21 mouse cellular contexts compared by ENCODE assay signal in genomic region chr4:41670836-41671235, GRCm38 (mm10). TPM values are rescaled to one million over a fixed set of nuclear protein-coding genes. Genes with fewer than 3 reads are reported as not detected.
DNase-seq lines count a peak whose midpoint lies in the region; ATAC-seq and TF ChIP-seq lines count a peak whose summit lies in the region.
"Had no signal": no experiment of that assay in that cellular context is flagged by ENCODE, and none has a peak within 500 bp of the region (broad histone marks: within the 10 kb centered on the region; RNA-seq: fewer than 3 reads in every experiment).

No protein-coding gene starts in this region.

- H3K4me2 ChIP-seq in forebrain, embryonic 14.5 days (ENCODE audit: low read length), result no peak overlapping the region
- no peak overlapping the region for H3K4me2 ChIP-seq in forebrain, embryonic 11.5 days (ENCODE audit: low read depth, low read length, severe bottlenecking)
- no peak overlapping the region for H3K4me2 ChIP-seq in hindbrain, embryonic 11.5 days (replicated peaks; ENCODE audit: low read depth, low read length)
- H3K4me2 ChIP-seq in hindbrain, postnatal 0 days (ENCODE audit: low read depth, low read length), result no peak overlapping the region
- H3K4me2 ChIP-seq: embryonic facial prominence, embryonic 12.5 days; heart, embryonic 12.5 days; hindbrain, embryonic 13.5 days had no signal

- 75% methylated on average over 18 of the region's 18 CpGs for WGBS in forebrain, embryonic 14.5 days
- WGBS in forebrain, embryonic 11.5 days, result 80% methylated on average over 18 of the region's 18 CpGs
- 78% methylated on average over 18 of the region's 18 CpGs for WGBS in hindbrain, embryonic 11.5 days
- 88% methylated on average over 18 of the region's 18 CpGs for WGBS in hindbrain, postnatal 0 days
- 84% methylated on average over 18 of the region's 18 CpGs for WGBS in embryonic facial prominence, embryonic 10.5 days

- TF ChIP-seq CTCF in hindbrain, postnatal 0 days (IDR thresholded peaks at IDR 0.05; ENCODE audit: low read depth), result no peak
- TF ChIP-seq CTCF in E14TG2a.4 (conservative IDR thresholded peaks at IDR 0.05; ENCODE audit: low read length), result no peak

- H3K36me3 ChIP-seq in forebrain, embryonic 14.5 days (ENCODE audit: control insufficient read depth, insufficient read depth, low read length), result peaks cover 41% of the 10 kb centered on the region
- peaks cover 3% of the 10 kb centered on the region; the same call in 1 of the 2 replicates for H3K36me3 ChIP-seq in forebrain, embryonic 11.5 days (ENCODE audit: control insufficient read depth, insufficient read depth, low read length)
- H3K36me3 ChIP-seq in hindbrain, embryonic 11.5 days (ENCODE audit: control insufficient read depth, insufficient read depth, low read length), result peaks cover 4% of the 10 kb centered on the region; the same call in 1 of the 2 replicates
- H3K36me3 ChIP-seq in hindbrain, postnatal 0 days (ENCODE audit: insufficient read depth, low read length), result peaks cover 9% of the 10 kb centered on the region
- H3K36me3 ChIP-seq in E14TG2a.4 (ENCODE audit: insufficient read depth, low read length), result no peaks in the 10 kb centered on the region
- peaks cover 44% of the 10 kb centered on the region for H3K36me3 ChIP-seq in embryonic facial prominence, embryonic 10.5 days (replicated peaks)
- H3K36me3 ChIP-seq: G1E; heart, embryonic 12.5 days had no signal

- no peaks in the 10 kb centered on the region for H3K9me3 ChIP-seq in forebrain, embryonic 14.5 days (replicated peaks; ENCODE audit: control insufficient read depth, low read length)
- no peaks in the 10 kb centered on the region for H3K9me3 ChIP-seq in forebrain, embryonic 11.5 days (ENCODE audit: control insufficient read depth, low read length)
- H3K9me3 ChIP-seq in hindbrain, embryonic 11.5 days (ENCODE audit: control insufficient read depth, low read length), result no peaks in the 10 kb centered on the region
- no peaks in the 10 kb centered on the region for H3K9me3 ChIP-seq in hindbrain, postnatal 0 days (ENCODE audit: low read length)
- no peaks in the 10 kb centered on the region for H3K9me3 ChIP-seq in E14TG2a.4 (ENCODE audit: low read length)
- H3K9me3 ChIP-seq in embryonic facial prominence, embryonic 10.5 days, result no peaks in the 10 kb centered on the region
- H3K9me3 ChIP-seq: embryonic facial prominence, embryonic 12.5 days; G1E; heart, embryonic 12.5 days; hindbrain, embryonic 13.5 days had no signal

- H3K27me3 ChIP-seq in forebrain, embryonic 14.5 days (replicated peaks; ENCODE audit: control insufficient read depth, insufficient read depth, low read length), result no peaks in the 10 kb centered on the region
- H3K27me3 ChIP-seq in forebrain, embryonic 11.5 days (ENCODE audit: control insufficient read depth, insufficient read depth, low read length), result no peaks in the 10 kb centered on the region
- H3K27me3 ChIP-seq in hindbrain, embryonic 11.5 days (ENCODE audit: control insufficient read depth, insufficient read depth, low read length), result no peaks in the 10 kb centered on the region
- H3K27me3 ChIP-seq in hindbrain, postnatal 0 days (ENCODE audit: insufficient read depth, low read length), result no peaks in the 10 kb centered on the region
- peaks cover 38% of the 10 kb centered on the region for H3K27me3 ChIP-seq in E14TG2a.4 (ENCODE audit: insufficient read depth, low read length)
- H3K27me3 ChIP-seq in embryonic facial prominence, embryonic 10.5 days (replicated peaks; ENCODE audit: low read depth, poor library complexity, severe bottlenecking), result peaks cover 75% of the 10 kb centered on the region
- H3K27me3 ChIP-seq: embryonic facial prominence, embryonic 12.5 days; hindbrain, embryonic 13.5 days had no signal

- no peak overlapping the region for H3K9ac ChIP-seq in forebrain, embryonic 14.5 days (ENCODE audit: low read length)
- no peak overlapping the region for H3K9ac ChIP-seq in forebrain, embryonic 11.5 days (ENCODE audit: low read length)
- no peak overlapping the region for H3K9ac ChIP-seq in hindbrain, embryonic 11.5 days (ENCODE audit: low read depth, low read length)
- H3K9ac ChIP-seq in hindbrain, postnatal 0 days (replicated peaks; ENCODE audit: low read length), result no peak overlapping the region
- H3K9ac ChIP-seq: embryonic facial prominence, embryonic 12.5 days; heart, embryonic 12.5 days had no signal

- peak overlapping the region; percentile 78; the same call in 1 of the 2 replicates for H3K27ac ChIP-seq in forebrain, embryonic 14.5 days (ENCODE audit: low read depth, low read length)
- H3K27ac ChIP-seq in forebrain, embryonic 11.5 days (ENCODE audit: low read depth, low read length), result no peak overlapping the region
- H3K27ac ChIP-seq in hindbrain, embryonic 11.5 days (ENCODE audit: low read depth, low read length), result peak overlapping the region; percentile 24; the same call in 1 of the 2 replicates
- H3K27ac ChIP-seq in hindbrain, postnatal 0 days, result no peak overlapping the region
- peak overlapping the region; percentile 52; the same call in 1 of the 2 replicates for H3K27ac ChIP-seq in embryonic facial prominence, embryonic 10.5 days (replicated peaks)
- H3K27ac ChIP-seq: embryonic facial prominence, embryonic 12.5 days had no signal

- no peak for DNase-seq in forebrain, embryonic 14.5 days (ENCODE audit: low spot score)
- no peak for DNase-seq in forebrain, embryonic 11.5 days (ENCODE audit: low spot score)
- DNase-seq in hindbrain, embryonic 11.5 days (ENCODE audit: low spot score), result no peak
- DNase-seq in hindbrain, postnatal 0 days (ENCODE audit: low spot score), result no peak
- DNase-seq in embryonic facial prominence, embryonic 10.5 days (ENCODE audit: low spot score), result no peak
- DNase-seq: adrenal gland, adult 8-10 months; adrenal gland, postnatal 36 days; cerebellum, adult 2 months; cerebellum, postnatal 10 days; embryo, embryonic 11 days; gastrocnemius, postnatal 36 days; heart, adult 18-20 months; heart, postnatal 36 days; kidney, adult 2 months had no signal

- ATAC-seq in forebrain, embryonic 14.5 days, result no peak
- no peak for ATAC-seq in forebrain, embryonic 11.5 days (replicated peaks; ENCODE audit: low FRiP score)
- ATAC-seq in hindbrain, embryonic 11.5 days (ENCODE audit: low FRiP score), result no peak
- ATAC-seq in hindbrain, postnatal 0 days, result no peak
- ATAC-seq: intestine, embryonic 16.5 days had no signal

- peaks cover 37% of the 10 kb centered on the region for H3K4me1 ChIP-seq in forebrain, embryonic 14.5 days (ENCODE audit: control insufficient read depth, insufficient read depth, low read length)
- peaks cover 31% of the 10 kb centered on the region for H3K4me1 ChIP-seq in forebrain, embryonic 11.5 days (replicated peaks; ENCODE audit: control insufficient read depth, insufficient read depth, low read length)
- peaks cover 21% of the 10 kb centered on the region for H3K4me1 ChIP-seq in hindbrain, embryonic 11.5 days (replicated peaks; ENCODE audit: control insufficient read depth, insufficient read depth, low read length)
- peaks cover 19% of the 10 kb centered on the region for H3K4me1 ChIP-seq in hindbrain, postnatal 0 days (ENCODE audit: insufficient read depth, low read length)
- H3K4me1 ChIP-seq in E14TG2a.4 (replicated peaks; ENCODE audit: low read depth, low read length), result peaks cover 55% of the 10 kb centered on the region
- peaks cover 56% of the 10 kb centered on the region for H3K4me1 ChIP-seq in embryonic facial prominence, embryonic 10.5 days

- H3K4me3 ChIP-seq in forebrain, embryonic 14.5 days (ENCODE audit: low read depth, low read length), result no peak overlapping the region
- H3K4me3 ChIP-seq in forebrain, embryonic 11.5 days (ENCODE audit: low read depth, low read length), result no peak overlapping the region
- H3K4me3 ChIP-seq in hindbrain, embryonic 11.5 days (ENCODE audit: low read depth, low read length), result no peak overlapping the region
- H3K4me3 ChIP-seq in hindbrain, postnatal 0 days (ENCODE audit: low read length), result no peak overlapping the region
- H3K4me3 ChIP-seq in E14TG2a.4 (replicated peaks; ENCODE audit: low read length), result peak overlapping the region; percentile 17; the same call in 1 of the 2 replicates
- H3K4me3 ChIP-seq in embryonic facial prominence, embryonic 10.5 days, result no peak overlapping the region
- H3K4me3 ChIP-seq: embryonic facial prominence, embryonic 12.5 days; heart, embryonic 12.5 days; hindbrain, embryonic 13.5 days had no signal

RNA-seq across cellular contexts. Expression of gene Cntfr, which starts 26.1 kb away (rescaled TPM):
- polyA plus RNA-seq in forebrain, embryonic 14.5 days (2014; fragmentation: Nextera tagmentation; extraction: Ambion mirVana), result 12.6 and 12.7 TPM in 2 replicates
- polyA plus RNA-seq in forebrain, embryonic 11.5 days (2014; fragmentation: Nextera tagmentation; extraction: Ambion mirVana), result 35.2 and 37.1 TPM in 2 replicates
- 27.8 and 29.5 TPM in 2 replicates for polyA plus RNA-seq in hindbrain, embryonic 11.5 days (2014; fragmentation: Nextera tagmentation; extraction: Ambion mirVana)
- 59.3 and 61.9 TPM in 2 replicates for total RNA-seq in hindbrain, postnatal 0 days (2014; rRNA removed)
- 18.5 and 22.1 TPM in 2 replicates for polyA plus RNA-seq in hindbrain, postnatal 0 days (2015; fragmentation: Nextera tagmentation; extraction: Ambion mirVana)
- 8.6 and 11.1 TPM in 2 replicates for polyA plus RNA-seq in embryonic facial prominence, embryonic 10.5 days (2016; fragmentation: Nextera tagmentation; extraction: Ambion mirVana)
- total RNA-seq: common myeloid progenitor, adult 5-6 weeks had no signal

RNA-seq across cellular contexts. Expression of gene Il11ra1, which starts 29.0 kb away (rescaled TPM):
- 23.9 and 24.3 TPM in 2 replicates for polyA plus RNA-seq in forebrain, embryonic 14.5 days (2014; fragmentation: Nextera tagmentation; extraction: Ambion mirVana)
- polyA plus RNA-seq in forebrain, embryonic 11.5 days (2014; fragmentation: Nextera tagmentation; extraction: Ambion mirVana), result 65.0 and 66.9 TPM in 2 replicates
- 83.7 TPM in 2 replicates for polyA plus RNA-seq in hindbrain, embryonic 11.5 days (2014; fragmentation: Nextera tagmentation; extraction: Ambion mirVana)
- total RNA-seq in hindbrain, postnatal 0 days (2014; rRNA removed), result 24.4 and 41.9 TPM in 2 replicates
- polyA plus RNA-seq in hindbrain, postnatal 0 days (2015; fragmentation: Nextera tagmentation; extraction: Ambion mirVana), result 47.4 and 49.8 TPM in 2 replicates
- 146 and 188 TPM in 2 replicates for polyA plus RNA-seq in embryonic facial prominence, embryonic 10.5 days (2016; fragmentation: Nextera tagmentation; extraction: Ambion mirVana)

RNA-seq across cellular contexts. Expression of gene Enho, which starts 30.7 kb away (rescaled TPM):
- 64.7 and 73.9 TPM in 2 replicates for polyA plus RNA-seq in forebrain, embryonic 14.5 days (2014; fragmentation: Nextera tagmentation; extraction: Ambion mirVana)
- polyA plus RNA-seq in forebrain, embryonic 11.5 days (2014; fragmentation: Nextera tagmentation; extraction: Ambion mirVana), result 28.1 and 34.5 TPM in 2 replicates
- 42.4 and 42.7 TPM in 2 replicates for polyA plus RNA-seq in hindbrain, embryonic 11.5 days (2014; fragmentation: Nextera tagmentation; extraction: Ambion mirVana)
- total RNA-seq in hindbrain, postnatal 0 days (2014; rRNA removed), result 179 and 205 TPM in 2 replicates
- 139 and 141 TPM in 2 replicates for polyA plus RNA-seq in hindbrain, postnatal 0 days (2015; fragmentation: Nextera tagmentation; extraction: Ambion mirVana)
- 19.3 and 19.8 TPM in 2 replicates for polyA plus RNA-seq in embryonic facial prominence, embryonic 10.5 days (2016; fragmentation: Nextera tagmentation; extraction: Ambion mirVana)
- total RNA-seq: common myeloid progenitor, adult 5-6 weeks had no signal
- polyA plus RNA-seq: G1E had no signal

RNA-seq across cellular contexts. Expression of gene Rpp25l, which starts 42.5 kb away (rescaled TPM):
- 72.2 and 83.3 TPM in 2 replicates for polyA plus RNA-seq in forebrain, embryonic 14.5 days (2014; fragmentation: Nextera tagmentation; extraction: Ambion mirVana)
- polyA plus RNA-seq in forebrain, embryonic 11.5 days (2014; fragmentation: Nextera tagmentation; extraction: Ambion mirVana), result 92.0 and 92.5 TPM in 2 replicates
- 80.0 and 84.1 TPM in 2 replicates for polyA plus RNA-seq in hindbrain, embryonic 11.5 days (2014; fragmentation: Nextera tagmentation; extraction: Ambion mirVana)
- 35.0 and 42.2 TPM in 2 replicates for total RNA-seq in hindbrain, postnatal 0 days (2014; rRNA removed)
- 47.3 and 48.3 TPM in 2 replicates for polyA plus RNA-seq in hindbrain, postnatal 0 days (2015; fragmentation: Nextera tagmentation; extraction: Ambion mirVana)
- 91.2 and 91.9 TPM in 2 replicates for polyA plus RNA-seq in embryonic facial prominence, embryonic 10.5 days (2016; fragmentation: Nextera tagmentation; extraction: Ambion mirVana)

RNA-seq across cellular contexts. Expression of gene Dctn3, which starts 52.1 kb away (rescaled TPM):
- polyA plus RNA-seq in forebrain, embryonic 14.5 days (2014; fragmentation: Nextera tagmentation; extraction: Ambion mirVana), result 301 and 330 TPM in 2 replicates
- 135 and 142 TPM in 2 replicates for polyA plus RNA-seq in forebrain, embryonic 11.5 days (2014; fragmentation: Nextera tagmentation; extraction: Ambion mirVana)
- 187 and 192 TPM in 2 replicates for polyA plus RNA-seq in hindbrain, embryonic 11.5 days (2014; fragmentation: Nextera tagmentation; extraction: Ambion mirVana)
- total RNA-seq in hindbrain, postnatal 0 days (2014; rRNA removed), result 145 and 147 TPM in 2 replicates
- 306 and 316 TPM in 2 replicates for polyA plus RNA-seq in hindbrain, postnatal 0 days (2015; fragmentation: Nextera tagmentation; extraction: Ambion mirVana)
- 133 and 140 TPM in 2 replicates for polyA plus RNA-seq in embryonic facial prominence, embryonic 10.5 days (2016; fragmentation: Nextera tagmentation; extraction: Ambion mirVana)

Comparison
In these comparisons a context has a peak if more than half of its experiments do, and no peak if none do; other contexts are left out.
1. H3K27ac ChIP-seq: peak in forebrain, embryonic 14.5 days (single experiment), hindbrain, embryonic 11.5 days (single experiment) and embryonic facial prominence, embryonic 10.5 days (single experiment); none in forebrain, embryonic 11.5 days (single experiment) and hindbrain, postnatal 0 days (single experiment).